Mouse (Mus musculus) heart, embryonic 12.5 days (tissue): ENCODE measurements at regions not wholly inside any gene's neighbourhood (a gene's known extent, or its start where the extent isn't known, plus 50 kb on each side); places are given as distances from the start of the nearest gene placed in this dataset.

Experiments
- ATAC-seq: fragments of 200-750 bp; cut with Nextera tagmentation; 2 replicates; pipeline ENCODE4 v1.8.0; 2017; ENCODE audit warnings: moderate TSS enrichment, moderate library complexity; ENCODE audit not compliant: insufficient number of reproducible peaks, low FRiP score
- H3K27ac ChIP-seq: fragments of 300-500 bp; sonication (generic); 2 replicates; pipeline ENCODE4 v1.5.1; 2016; ENCODE audit warnings: mild to moderate bottlenecking, moderate library complexity; ENCODE audit not compliant: poor library complexity, severe bottlenecking
- H3K27me3 ChIP-seq: fragments of 300-500 bp; sonication (generic); replicated peaks from 2 replicates; pipeline ENCODE4 v1.6.1; 2016; ENCODE audit warnings: mild to moderate bottlenecking, moderate library complexity
- H3K36me3 ChIP-seq: fragments of 300-500 bp; sonication (generic); 2 replicates; pipeline ENCODE4 v1.6.1; 2016; ENCODE audit warnings: mild to moderate bottlenecking, moderate library complexity
- H3K4me1 ChIP-seq: fragments of 300-500 bp; sonication (generic); replicated peaks from 2 replicates; pipeline ENCODE4 v1.6.1; 2016; ENCODE audit warnings: mild to moderate bottlenecking
- H3K4me2 ChIP-seq: fragments of 300-500 bp; sonication (generic); 2 replicates; pipeline ENCODE4 v1.6.1; 2016; ENCODE audit warnings: mild to moderate bottlenecking, moderate library complexity
- H3K4me3 ChIP-seq: fragments of 300-500 bp; sonication (generic); 2 replicates; pipeline ENCODE4 v1.5.1; 2016; ENCODE audit warnings: mild to moderate bottlenecking
- H3K9ac ChIP-seq: fragments of 300-500 bp; sonication (generic); 2 replicates; pipeline ENCODE4 v1.6.1; 2016; ENCODE audit warnings: mild to moderate bottlenecking, moderate library complexity
- H3K9me3 ChIP-seq: fragments of 300-500 bp; sonication (generic); replicated peaks from 2 replicates; pipeline ENCODE4 v1.6.1; 2016; ENCODE audit warnings: mild to moderate bottlenecking, moderate library complexity
- WGBS: fragments of 180-500 bp; shearing (Covaris S2); methylation state at CpG from one replicate; pipeline ENCODE4 v1.1.7; 2016; 5-methylcytosine and 5-hydroxymethylcytosine counted together

DNA sequence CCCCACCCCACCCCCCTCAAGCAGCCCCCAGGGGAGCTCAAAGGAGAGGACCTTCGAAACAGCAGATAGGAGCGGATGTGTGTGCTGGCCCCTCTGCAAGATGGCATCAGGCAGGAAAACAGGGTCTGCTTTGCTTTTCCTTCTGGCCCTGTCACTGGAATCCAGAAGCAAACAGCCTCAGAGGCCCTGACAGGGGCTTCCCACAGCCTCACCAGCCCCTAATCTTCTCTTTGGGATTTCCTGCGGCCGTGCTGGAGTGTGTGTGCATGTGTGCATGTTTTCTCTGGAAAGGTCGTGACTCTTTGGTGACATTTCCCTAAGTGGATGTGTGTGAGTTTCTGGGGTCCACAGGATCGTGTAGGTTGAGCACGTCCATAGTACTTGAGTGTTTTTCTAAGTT is 71.1 kb upstream of the Irx6 start:
- peak; percentile 84 for ATAC-seq
- peaks cover 16% of the 10 kb centered on the region for H3K4me1 ChIP-seq
- no peaks in the 10 kb centered on the region for H3K27me3 ChIP-seq
- no peak overlapping the region for H3K4me2 ChIP-seq
- H3K9ac ChIP-seq, result no peak overlapping the region
- peak overlapping the region; percentile 49 for H3K27ac ChIP-seq
- H3K9me3 ChIP-seq, result no peaks in the 10 kb centered on the region
- WGBS, result 16% methylated on average over 7 of the region's 7 CpGs
- H3K36me3 ChIP-seq, result no peaks in the 10 kb centered on the region
- no peak overlapping the region for H3K4me3 ChIP-seq

DNA sequence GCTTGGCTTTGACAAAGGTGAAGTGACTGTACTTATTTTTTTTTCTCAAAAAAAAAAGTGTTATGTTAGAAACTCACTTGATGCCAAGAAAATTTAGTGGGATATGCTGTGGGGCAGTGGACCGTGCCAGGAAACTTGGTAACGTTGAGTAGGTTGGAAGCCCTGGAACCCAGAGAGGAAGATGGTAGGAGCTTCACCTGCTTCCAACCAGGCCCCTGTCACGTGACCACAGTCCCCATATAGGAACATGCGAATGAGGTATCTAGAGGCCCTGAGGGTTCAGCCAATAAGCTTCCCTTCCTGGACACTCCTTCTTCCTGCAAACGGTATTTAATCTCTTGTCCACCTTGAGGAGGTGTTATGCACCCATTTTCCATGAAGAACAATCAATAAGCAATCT is 68.5 kb upstream of the Irx6 start:
- H3K27ac ChIP-seq, result no peak overlapping the region
- H3K9ac ChIP-seq, result no peak overlapping the region
- no peaks in the 10 kb centered on the region for H3K36me3 ChIP-seq
- H3K4me1 ChIP-seq, result peaks cover 24% of the 10 kb centered on the region
- 81% methylated on average over 5 of the region's 5 CpGs for WGBS
- no peak overlapping the region for H3K4me2 ChIP-seq
- H3K27me3 ChIP-seq, result no peaks in the 10 kb centered on the region
- H3K9me3 ChIP-seq, result no peaks in the 10 kb centered on the region
- no peak for ATAC-seq
- no peak overlapping the region for H3K4me3 ChIP-seq

DNA sequence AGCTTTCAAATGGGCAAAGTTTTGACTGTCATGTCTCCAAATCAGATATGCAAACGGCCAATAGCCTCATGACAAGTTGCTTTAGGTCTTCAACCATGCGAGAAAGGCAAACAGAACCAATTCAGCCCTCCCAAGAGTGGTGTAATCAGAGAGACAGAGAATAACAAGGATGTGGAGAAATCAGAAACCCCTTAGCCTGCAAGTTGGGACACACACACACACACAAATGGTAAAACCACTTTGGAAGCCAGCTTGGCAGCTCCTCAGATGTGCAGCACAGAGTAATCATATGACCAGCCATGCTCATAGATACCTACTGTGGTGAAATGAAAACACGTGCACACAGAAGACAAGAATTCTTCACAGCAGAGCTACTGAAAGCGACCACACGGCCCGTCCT is 66.5 kb upstream of the Irx6 start:
- Histone ChIP-seq H3K9ac (no peak overlapping the region), H3K4me2 (no peak overlapping the region), H3K4me1 (peaks cover 25% of the 10 kb centered on the region), H3K27ac (no peak overlapping the region), H3K27me3 (no peaks in the 10 kb centered on the region), H3K9me3 (no peaks in the 10 kb centered on the region), H3K36me3 (no peaks in the 10 kb centered on the region), H3K4me3 (no peak overlapping the region)
- ATAC-seq, result no peak
- 77% methylated on average over 6 of the region's 6 CpGs for WGBS

DNA sequence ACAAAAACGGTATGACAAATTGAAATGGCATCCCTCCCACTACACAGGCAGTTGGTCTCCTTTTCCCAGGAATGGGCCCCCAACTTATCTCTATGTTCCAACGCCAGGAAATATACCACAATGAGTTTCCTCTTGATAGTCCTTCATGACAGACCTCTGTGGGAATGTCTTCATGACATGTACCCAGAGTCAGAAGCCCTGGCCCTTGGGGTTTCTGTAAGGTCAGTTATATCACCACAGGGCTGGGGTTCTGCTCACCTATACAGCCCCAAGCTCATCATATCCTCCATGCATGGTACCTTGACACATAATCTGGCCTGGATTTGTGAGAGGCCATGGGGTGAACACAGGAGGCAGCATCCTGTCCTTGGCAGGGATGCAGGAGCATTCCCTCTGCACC is 64.2 kb upstream of the Irx6 start:
- no peak overlapping the region for H3K4me2 ChIP-seq
- H3K9ac ChIP-seq, result no peak overlapping the region
- peak; percentile 75; the same call in 1 of the 2 replicates for ATAC-seq
- WGBS, result 30% methylated on average over 2 of the region's 2 CpGs
- H3K4me1 ChIP-seq, result peaks cover 13% of the 10 kb centered on the region
- peak overlapping the region; percentile 83 for H3K27ac ChIP-seq
- no peaks in the 10 kb centered on the region for H3K36me3 ChIP-seq
- no peak overlapping the region for H3K4me3 ChIP-seq
- 0 out of 2 replicates have a peak, but pooled peaks cover 6% of the 10 kb centered on the region for H3K27me3 ChIP-seq
- no peaks in the 10 kb centered on the region; the same call in 1 of the 2 replicates for H3K9me3 ChIP-seq

DNA sequence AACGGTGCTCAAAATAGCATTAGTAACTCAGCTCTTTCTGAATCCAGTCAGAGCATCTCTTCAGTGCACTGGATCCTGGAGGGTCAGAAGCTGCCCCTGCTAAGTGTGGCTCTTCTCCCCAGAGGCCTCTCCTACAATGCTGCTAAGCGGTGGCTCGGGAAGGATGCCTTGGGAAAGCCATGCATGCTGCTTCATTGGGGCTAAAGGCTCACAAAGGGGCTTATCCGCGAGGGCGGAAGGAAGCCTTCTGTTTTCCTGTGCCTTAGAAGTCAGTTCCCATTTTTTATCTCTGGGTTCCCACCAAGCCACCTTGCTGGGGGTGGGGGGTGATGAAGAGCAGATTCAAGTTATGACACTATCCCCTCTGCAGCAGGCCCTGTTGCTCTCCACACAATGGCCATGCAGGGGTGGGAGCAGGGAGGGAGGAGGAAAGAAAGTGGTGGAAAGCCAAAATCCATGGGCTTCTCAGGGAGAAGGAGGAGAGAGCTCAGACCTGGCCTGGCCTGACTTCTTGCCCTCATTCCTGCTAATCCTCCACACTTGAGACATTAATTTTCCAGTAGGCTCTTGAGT is 63.5 kb upstream of the Irx6 start:
- Histone ChIP-seq H3K4me2 (no peak overlapping the region), H3K27me3 (0 out of 2 replicates have a peak, but pooled peaks cover 6% of the 10 kb centered on the region), H3K9ac (no peak overlapping the region), H3K27ac (peak overlapping the region; percentile 83), H3K4me3 (no peak overlapping the region), H3K4me1 (peaks cover 13% of the 10 kb centered on the region), H3K36me3 (no peaks in the 10 kb centered on the region), H3K9me3 (no peaks in the 10 kb centered on the region; the same call in 1 of the 2 replicates)
- 38% methylated on average over 6 of the region's 6 CpGs for WGBS
- ATAC-seq, result peak; percentile 83

DNA sequence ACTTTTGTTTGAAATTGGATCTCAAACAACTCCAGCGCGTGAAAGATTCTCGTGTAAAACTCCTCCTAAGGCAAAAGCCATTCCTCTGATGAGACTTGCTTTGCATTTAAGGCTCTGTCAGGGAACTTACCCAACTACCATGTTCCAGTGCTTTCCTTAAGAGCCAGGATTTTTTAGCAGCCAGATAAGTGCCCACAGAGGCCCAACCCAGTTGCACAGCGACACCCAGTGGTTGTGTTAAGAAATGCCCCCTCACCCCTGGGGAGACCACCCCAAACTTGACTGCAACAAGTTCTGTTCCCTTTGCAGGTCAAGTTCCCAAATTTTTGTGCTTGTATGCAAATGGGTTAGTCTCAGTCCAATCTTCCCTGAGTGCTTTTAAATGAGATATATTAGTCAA is 60.6 kb upstream of the Irx6 start:
- no peak overlapping the region for H3K9ac ChIP-seq
- H3K4me2 ChIP-seq, result no peak overlapping the region
- no peak overlapping the region for H3K27ac ChIP-seq
- no peaks in the 10 kb centered on the region; the same call in 1 of the 2 replicates for H3K9me3 ChIP-seq
- 42% methylated on average over 4 of the region's 4 CpGs for WGBS
- H3K4me3 ChIP-seq, result no peak overlapping the region
- H3K27me3 ChIP-seq, result peaks cover 11% of the 10 kb centered on the region; the same call in 1 of the 2 replicates
- no peaks in the 10 kb centered on the region for H3K36me3 ChIP-seq
- H3K4me1 ChIP-seq, result peaks cover 13% of the 10 kb centered on the region; the same call in 1 of the 2 replicates
- no peak for ATAC-seq

DNA sequence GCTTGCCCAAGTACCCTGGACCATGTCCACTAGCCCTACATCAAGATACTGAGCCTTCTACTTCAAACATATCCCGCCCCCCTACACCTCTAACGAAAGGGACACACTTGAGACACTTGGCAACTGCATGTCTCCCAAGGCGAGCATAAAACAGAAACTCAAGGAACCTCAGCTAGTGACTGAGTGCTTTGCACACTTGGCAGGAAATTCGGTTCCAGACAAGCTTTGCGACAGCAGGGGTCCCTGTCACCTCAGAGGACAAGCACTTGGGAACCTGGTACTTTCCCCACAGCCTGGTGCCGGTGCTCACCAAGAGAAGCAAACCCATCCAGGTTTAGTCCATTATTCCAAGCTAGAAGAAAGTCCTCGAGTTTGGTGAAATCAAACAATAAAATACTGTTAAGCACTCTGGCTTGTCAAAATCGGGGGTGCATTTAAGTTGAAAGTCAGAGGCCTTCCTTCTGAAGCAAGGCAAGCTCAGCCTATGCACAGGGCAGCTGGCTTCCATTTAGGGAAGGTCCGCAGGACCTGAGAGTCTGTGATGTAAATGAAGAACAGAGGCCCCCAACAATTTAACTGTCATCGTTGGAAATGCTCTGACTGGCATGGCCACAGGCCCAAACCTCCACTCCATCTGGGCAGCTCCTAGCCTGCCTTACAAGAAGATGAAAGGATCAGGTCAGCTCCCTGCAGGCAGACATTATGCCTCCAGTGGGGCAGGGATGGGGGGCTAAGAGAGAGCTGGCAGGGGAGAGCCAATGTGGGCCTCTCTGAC is 57.6 kb upstream of the Irx6 start:
- Histone ChIP-seq H3K27ac (no peak overlapping the region), H3K9me3 (no peaks in the 10 kb centered on the region; the same call in 1 of the 2 replicates), H3K4me1 (0 out of 2 replicates have a peak, but pooled peaks cover under 1% of the 10 kb centered on the region), H3K4me3 (no peak overlapping the region), H3K36me3 (no peaks in the 10 kb centered on the region), H3K9ac (no peak overlapping the region), H3K27me3 (peaks cover 11% of the 10 kb centered on the region; the same call in 1 of the 2 replicates), H3K4me2 (no peak overlapping the region)
- whole genome bisulfite sequencing, result 44% methylated on average over 10 of the region's 10 CpGs
- no peak for ATAC-seq

DNA sequence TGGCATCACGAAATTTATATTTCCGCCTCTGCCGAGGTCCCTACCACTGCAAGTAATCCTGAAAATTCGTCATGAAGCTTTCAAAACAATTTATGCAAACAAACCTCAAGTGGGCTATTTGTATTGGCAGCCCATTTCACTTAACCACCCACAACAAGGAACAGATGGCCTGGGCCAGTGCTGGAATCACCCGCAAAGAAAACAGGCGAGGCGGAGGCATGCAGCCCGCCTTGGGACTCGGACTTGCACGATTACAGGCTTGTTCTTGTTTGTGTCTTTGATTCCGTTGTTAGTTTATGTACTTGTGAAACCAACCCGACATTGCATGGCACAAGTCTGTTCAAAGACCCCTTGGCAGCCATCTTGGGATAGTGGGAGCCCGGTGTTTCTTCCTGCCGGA is 55.8 kb upstream of the Irx6 start:
- no peaks in the 10 kb centered on the region for H3K36me3 ChIP-seq
- no peak overlapping the region for H3K4me2 ChIP-seq
- ATAC-seq, result no peak
- WGBS, result 82% methylated on average over 14 of the region's 14 CpGs
- no peaks in the 10 kb centered on the region for H3K4me1 ChIP-seq
- H3K9me3 ChIP-seq, result no peaks in the 10 kb centered on the region; the same call in 1 of the 2 replicates
- H3K9ac ChIP-seq, result no peak overlapping the region
- H3K27ac ChIP-seq, result no peak overlapping the region
- H3K4me3 ChIP-seq, result no peak overlapping the region
- H3K27me3 ChIP-seq, result peaks cover 11% of the 10 kb centered on the region; the same call in 1 of the 2 replicates
